Mouse (Mus musculus) bone marrow macrophage, adult 2 months (primary cell): Measurements from ENCODE around the gene Olfr1364.

ENCODE experiments used
- CTCF ChIP-seq: IDR thresholded peaks from 2 replicates; pipeline ENCODE4 v1.5.1; 2012; ENCODE audit warnings: low read depth, mild to moderate bottlenecking, low read length, moderate library complexity
- POLR2A ChIP-seq: IDR thresholded peaks from 2 replicates; pipeline ENCODE4 v1.6.1; 2012; ENCODE audit warnings: mild to moderate bottlenecking, low read depth, low read length, borderline replicate concordance

DNA sequence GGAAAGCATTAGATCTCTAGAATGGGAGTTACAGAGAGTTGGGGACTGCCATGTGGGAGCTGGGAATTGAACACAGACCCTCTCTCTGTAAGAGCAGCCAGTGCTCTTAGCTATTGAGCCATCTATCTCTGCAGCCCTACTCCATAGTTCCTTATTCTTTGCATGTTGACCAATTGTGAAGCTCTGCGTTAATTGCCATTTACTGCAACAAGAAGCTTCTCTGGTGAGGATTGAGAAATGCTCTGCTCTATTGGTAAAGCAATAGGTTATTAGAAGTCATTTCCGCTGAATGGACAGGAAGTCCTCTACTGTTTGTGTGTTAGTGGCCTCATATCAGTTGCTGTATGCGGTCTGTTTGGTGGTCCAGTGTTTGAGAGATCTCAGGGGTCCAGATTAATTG lies 32.1 kb downstream of the Olfr1364 start:
- no peak for TF ChIP-seq POLR2A
- no peak for TF ChIP-seq CTCF
